Mouse (Mus musculus) limb, embryonic 11.5 days (tissue): ENCODE measurements around the gene Ttc21a. TPM values are rescaled to one million over a fixed set of nuclear protein-coding genes. Genes with fewer than 3 reads are reported as not detected.

ENCODE experiments used
- ATAC-seq: fragments of 200-750 bp; cut with Nextera tagmentation; 2 replicates; pipeline ENCODE4 v1.8.0; 2017; ENCODE audit warnings: low read depth; ENCODE audit not compliant: insufficient number of reproducible peaks, low FRiP score, low TSS enrichment
- DNase-seq: peaks from one replicate; pipeline ENCODE4 v3.0.0-alpha.2; 2015; ENCODE audit warnings: low spot score
- H3K27ac ChIP-seq: fragments of 300-500 bp; sonication (generic); replicated peaks from 2 replicates; pipeline ENCODE4 v1.5.1; 2014; ENCODE audit warnings: low read depth, mild to moderate bottlenecking, low read length
- H3K27me3 ChIP-seq: fragments of 300-500 bp; sonication (generic); 2 replicates; pipeline ENCODE4 v1.6.1; 2014; ENCODE audit warnings: mild to moderate bottlenecking, low read length, mixed read lengths; ENCODE audit not compliant: control insufficient read depth, insufficient read depth
- H3K36me3 ChIP-seq: fragments of 300-500 bp; sonication (generic); 2 replicates; pipeline ENCODE4 v1.6.1; 2014; ENCODE audit warnings: mild to moderate bottlenecking, low read length, moderate library complexity, mixed read lengths; ENCODE audit not compliant: control insufficient read depth, insufficient read depth
- H3K4me1 ChIP-seq: fragments of 300-500 bp; sonication (generic); 2 replicates; pipeline ENCODE4 v1.6.1; 2014; ENCODE audit warnings: low read length, mixed read lengths; ENCODE audit not compliant: control insufficient read depth, insufficient read depth
- H3K4me2 ChIP-seq: fragments of 300-500 bp; sonication (generic); 2 replicates; pipeline ENCODE4 v1.6.1; 2014; ENCODE audit warnings: low read depth, mild to moderate bottlenecking, moderate library complexity; ENCODE audit not compliant: severe bottlenecking
- H3K4me3 ChIP-seq: fragments of 300-500 bp; sonication (generic); 2 replicates; pipeline ENCODE4 v1.5.1; 2014; ENCODE audit warnings: low read depth, low read length
- H3K9ac ChIP-seq: fragments of 300-500 bp; sonication (generic); 2 replicates; pipeline ENCODE4 v1.6.1; 2014; ENCODE audit warnings: mild to moderate bottlenecking, low read length
- H3K9me3 ChIP-seq: fragments of 300-500 bp; sonication (generic); 2 replicates; pipeline ENCODE4 v1.6.1; 2016; ENCODE audit warnings: low read length; ENCODE audit not compliant: control insufficient read depth
- WGBS: fragments of 180-500 bp; shearing (Covaris S2); extraction: QIAGEN DNeasy Blood & Tissue Kit; methylation state at CpG from one replicate; pipeline ENCODE4 v1.1.7; 2014; 5-methylcytosine and 5-hydroxymethylcytosine counted together
- polyA plus RNA-seq: library from polyadenylated mRNA; unstranded; fragments of >200 nt; fragmentation: Nextera tagmentation; extraction: Ambion mirVana; gene quantifications from 2 replicates; pipeline ENCODE4 v1.2.1, GENCODE M21; 2014

The Ttc21a gene
- polyA plus RNA-seq, 1 experiment from 2014 or later, result 0.35 TPM

DNA sequence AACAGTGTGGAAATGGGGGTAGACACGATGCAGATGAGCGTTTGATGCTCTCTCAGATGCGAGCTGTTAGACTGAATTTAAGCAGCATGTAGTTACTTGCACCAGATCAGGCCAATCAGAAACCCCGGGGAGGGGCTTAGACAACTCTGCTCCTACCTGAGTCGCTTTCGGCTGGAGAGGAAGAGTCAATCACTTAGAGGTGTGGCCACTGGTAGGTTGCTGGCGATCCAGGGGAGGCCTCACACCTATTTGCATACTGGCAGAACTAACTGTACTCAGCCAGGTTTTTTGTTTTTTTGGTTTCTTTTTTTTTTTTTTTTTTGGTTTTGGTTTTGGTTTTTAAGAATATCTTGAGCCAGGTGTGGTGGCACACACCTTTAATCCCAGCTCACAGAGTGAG is 50.9 kb downstream of the Ttc21a start:
- WGBS, result 35% methylated on average over 7 of the region's 7 CpGs
- Histone ChIP-seq H3K27me3 (no peaks in the 10 kb centered on the region), H3K4me2 (no peak overlapping the region), H3K4me3 (no peak overlapping the region), H3K27ac (no peak overlapping the region), H3K36me3 (no peaks in the 10 kb centered on the region), H3K4me1 (peaks cover 11% of the 10 kb centered on the region), H3K9me3 (no peaks in the 10 kb centered on the region), H3K9ac (no peak overlapping the region)
- no peak for DNase-seq
- no peak for ATAC-seq

- H3K4me1 ChIP-seq, result no peaks in the 10 kb centered on the region
- no peaks in the 10 kb centered on the region for H3K27me3 ChIP-seq
Observed at GRCm38 (mm10) chr9:119991310-119991709, 53.9 kb downstream of the Ttc21a start.

DNA sequence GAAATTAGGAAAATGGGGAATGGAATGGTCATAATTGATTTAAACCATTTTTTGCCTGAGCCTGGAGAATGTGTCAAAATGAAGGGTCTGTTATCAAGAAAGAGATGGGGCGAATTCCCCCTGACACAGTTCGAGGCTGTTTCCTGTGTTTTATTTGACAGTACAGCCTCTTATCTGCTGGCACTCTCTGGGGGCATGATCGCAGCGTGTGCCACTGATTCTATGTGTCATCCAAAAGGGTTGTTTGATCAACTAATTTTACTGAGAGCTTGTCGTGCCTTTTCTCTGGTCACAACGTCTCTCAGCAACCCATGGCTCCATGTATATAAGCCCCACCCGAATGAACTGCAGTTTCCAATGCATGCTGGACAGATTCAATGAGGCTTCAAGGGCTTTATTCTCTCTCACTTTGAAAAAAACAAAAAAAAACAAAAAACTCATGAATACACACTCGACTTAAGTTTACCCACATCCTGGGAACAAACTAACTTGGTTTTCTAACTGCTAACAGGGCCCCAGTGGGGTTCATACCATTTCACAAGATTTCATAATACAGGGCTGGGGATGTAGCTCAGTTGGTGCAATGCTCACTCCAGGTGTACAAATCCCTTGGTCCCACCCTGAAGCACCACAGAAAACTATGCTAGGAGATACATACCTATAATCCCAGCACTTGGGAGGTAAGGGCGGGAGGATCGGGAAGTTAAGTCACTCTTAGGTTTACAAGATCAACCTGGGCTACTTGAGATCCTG is 55.9 kb downstream of the Ttc21a start:
- H3K27ac ChIP-seq, result no peak overlapping the region
- H3K27me3 ChIP-seq, result no peaks in the 10 kb centered on the region
- H3K9me3 ChIP-seq, result no peaks in the 10 kb centered on the region
- H3K9ac ChIP-seq, result no peak overlapping the region
- H3K36me3 ChIP-seq, result no peaks in the 10 kb centered on the region
- no peak overlapping the region for H3K4me2 ChIP-seq
- WGBS, result 83% methylated on average over 10 of the region's 10 CpGs
- DNase-seq (no peak), ATAC-seq (no peak)
- no peak overlapping the region for H3K4me3 ChIP-seq
- no peaks in the 10 kb centered on the region for H3K4me1 ChIP-seq

More at GRCm38 (mm10) chr9:119991310-119991709, 53.9 kb downstream of the Ttc21a start:
- H3K36me3 ChIP-seq, result no peaks in the 10 kb centered on the region
- no peaks in the 10 kb centered on the region for H3K9me3 ChIP-seq
- no peak overlapping the region for H3K9ac ChIP-seq
- ATAC-seq (no peak), DNase-seq (no peak)
- no peak overlapping the region for H3K4me3 ChIP-seq
- H3K4me2 ChIP-seq, result no peak overlapping the region
- WGBS, result 31% methylated on average over 5 of the region's 5 CpGs
- no peak overlapping the region for H3K27ac ChIP-seq

DNA sequence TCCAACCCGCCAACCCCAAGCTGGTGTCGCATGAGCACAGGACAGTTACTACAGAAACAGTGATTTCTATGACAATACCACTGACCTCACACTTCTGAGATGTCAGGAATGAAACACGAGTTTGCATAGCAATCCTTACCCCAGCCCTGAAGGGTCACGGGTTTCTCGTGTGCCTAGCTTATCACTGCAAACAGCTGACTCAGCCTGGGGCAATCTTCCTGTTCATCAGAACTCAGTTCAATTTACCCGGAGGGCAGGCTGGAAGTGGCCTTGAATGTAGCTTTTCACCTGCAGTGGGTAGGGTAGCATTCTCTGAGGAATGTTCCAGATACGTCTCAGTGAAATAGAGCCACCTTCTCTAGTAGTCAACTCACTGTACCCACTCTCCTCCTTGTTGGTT is 56.8 kb downstream of the Ttc21a start:
- no peak overlapping the region for H3K9ac ChIP-seq
- WGBS, result 78% methylated on average over 7 of the region's 7 CpGs
- no peaks in the 10 kb centered on the region for H3K27me3 ChIP-seq
- DNase-seq (no peak), ATAC-seq (no peak)
- H3K36me3 ChIP-seq, result no peaks in the 10 kb centered on the region
- H3K27ac ChIP-seq, result no peak overlapping the region
- no peaks in the 10 kb centered on the region for H3K4me1 ChIP-seq
- no peaks in the 10 kb centered on the region for H3K9me3 ChIP-seq
- no peak overlapping the region for H3K4me2 ChIP-seq
- no peak overlapping the region for H3K4me3 ChIP-seq

GRCm38 (mm10) chr9:119996080-119996479 is 58.7 kb downstream of the Ttc21a start:
- Histone ChIP-seq H3K27ac (no peak overlapping the region), H3K4me2 (no peak overlapping the region), H3K4me3 (no peak overlapping the region), H3K27me3 (no peaks in the 10 kb centered on the region), H3K4me1 (no peaks in the 10 kb centered on the region), H3K36me3 (no peaks in the 10 kb centered on the region), H3K9me3 (no peaks in the 10 kb centered on the region), H3K9ac (no peak overlapping the region)
- ATAC-seq (no peak), DNase-seq (no peak)
- WGBS, result 86% methylated on average over 4 of the region's 4 CpGs

DNA sequence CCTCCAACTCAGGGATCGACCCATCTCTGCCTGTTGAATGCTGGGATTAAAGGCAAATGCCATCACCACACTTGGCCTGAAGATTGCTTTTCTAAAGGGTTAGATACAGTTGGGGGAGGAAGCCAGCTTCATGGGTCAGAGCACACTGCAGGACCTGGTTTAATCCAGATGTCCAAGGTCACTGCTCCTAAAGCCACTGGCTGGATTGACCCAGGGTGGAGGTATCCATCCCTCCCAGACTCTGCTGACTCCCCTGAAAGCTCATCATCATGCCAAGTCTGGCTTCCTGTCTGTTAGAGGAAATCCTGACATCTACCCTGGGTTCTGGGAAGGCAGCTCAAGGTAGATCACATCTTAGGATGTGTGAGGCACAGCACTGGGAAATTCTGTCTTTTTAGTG is 61.4 kb downstream of the Ttc21a start:
- Histone ChIP-seq H3K9ac (no peak overlapping the region), H3K27ac (no peak overlapping the region), H3K27me3 (no peaks in the 10 kb centered on the region), H3K4me2 (no peak overlapping the region), H3K4me3 (no peak overlapping the region), H3K4me1 (no peaks in the 10 kb centered on the region; the same call in 1 of the 2 replicates), H3K36me3 (no peaks in the 10 kb centered on the region), H3K9me3 (no peaks in the 10 kb centered on the region)
- ATAC-seq (no peak), DNase-seq (no peak)
- WGBS, result 86% methylated on average over 1 of the region's 1 CpGs

DNA sequence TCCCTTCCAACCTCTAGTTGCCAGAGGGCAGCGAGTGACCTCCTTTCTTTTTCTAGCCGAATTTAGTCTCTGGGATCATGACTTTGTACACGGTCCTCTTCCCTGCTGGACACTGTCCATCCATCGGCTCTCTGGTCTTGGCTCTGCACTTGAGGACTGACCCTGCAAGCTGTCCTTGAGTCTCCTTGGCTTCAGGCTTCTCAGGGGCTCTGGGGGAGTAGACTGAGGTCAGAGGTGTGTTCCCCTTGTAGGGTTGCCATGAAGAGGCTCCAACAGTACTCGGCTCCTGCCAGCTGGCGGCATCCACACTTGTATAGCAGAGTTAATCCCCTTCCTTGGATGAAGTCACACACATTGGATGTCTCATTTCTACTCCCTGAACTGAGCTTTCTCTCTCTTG is 62.2 kb downstream of the Ttc21a start:
- H3K27me3 ChIP-seq, result no peaks in the 10 kb centered on the region
- ATAC-seq (no peak), DNase-seq (no peak)
- H3K4me3 ChIP-seq, result no peak overlapping the region
- no peaks in the 10 kb centered on the region; the same call in 1 of the 2 replicates for H3K4me1 ChIP-seq
- no peak overlapping the region for H3K9ac ChIP-seq
- H3K27ac ChIP-seq, result no peak overlapping the region
- H3K4me2 ChIP-seq, result no peak overlapping the region
- no peaks in the 10 kb centered on the region for H3K36me3 ChIP-seq
- WGBS, result 81% methylated on average over 6 of the region's 6 CpGs
- no peaks in the 10 kb centered on the region for H3K9me3 ChIP-seq

DNA sequence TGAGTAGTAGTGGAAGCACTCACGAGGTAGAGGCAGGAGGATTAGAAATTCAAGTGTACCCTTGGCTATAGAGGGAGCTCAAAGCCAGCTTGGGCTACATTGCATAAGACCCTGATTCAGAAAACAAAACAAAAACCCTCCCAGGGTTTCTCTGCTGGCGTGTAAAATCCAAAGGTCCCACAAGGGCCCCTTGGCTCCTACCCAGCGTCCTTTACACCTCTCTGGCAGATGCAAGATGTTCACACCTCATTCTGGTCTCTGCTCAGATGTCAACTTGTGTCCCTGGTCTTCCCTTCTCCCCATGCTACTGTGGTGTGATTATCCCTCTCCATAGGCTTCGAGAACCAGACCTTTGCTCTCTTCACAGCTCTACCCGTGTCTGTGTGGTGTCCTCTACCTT is 63.4 kb downstream of the Ttc21a start:
- DNase-seq, result no peak
- whole genome bisulfite sequencing, result 66% methylated on average over 5 of the region's 5 CpGs
- H3K4me1 ChIP-seq, result no peaks in the 10 kb centered on the region; the same call in 1 of the 2 replicates
- no peaks in the 10 kb centered on the region for H3K36me3 ChIP-seq
- H3K9ac ChIP-seq, result no peak overlapping the region
- H3K27ac ChIP-seq, result no peak overlapping the region
- no peak overlapping the region for H3K4me2 ChIP-seq
- no peak for ATAC-seq
- no peaks in the 10 kb centered on the region for H3K27me3 ChIP-seq
- no peak overlapping the region for H3K4me3 ChIP-seq
- no peaks in the 10 kb centered on the region for H3K9me3 ChIP-seq
